Comparison of ENCODE assay signal across 20 mouse cellular contexts in genomic region chr8:71408231-71408630, GRCm38 (mm10). TPM values are rescaled to one million over a fixed set of nuclear protein-coding genes. Genes with fewer than 3 reads are reported as not detected.
"Had no signal": no experiment of that assay in that cellular context is flagged by ENCODE, and none has a peak within 500 bp of the region (broad histone marks: within the 10 kb centered on the region; RNA-seq: fewer than 3 reads in every experiment).

No protein-coding gene starts in this region.

- H3K9ac ChIP-seq: liver, embryonic 15.5 days; liver, postnatal 0 days; lung, embryonic 15.5 days; midbrain, embryonic 12.5 days; neural tube, embryonic 13.5 days; stomach, embryonic 15.5 days had no signal

- DNase-seq: liver, postnatal 0 days; lung, adult 2 months; lung, postnatal 14 days; lung, postnatal 36 days; midbrain, embryonic 14.5 days; right cerebral cortex, postnatal 14 days; thymus, adult 2 months; thymus, postnatal 25 days; thymus, postnatal 4 days had no signal

- H3K27me3 ChIP-seq: liver, embryonic 15.5 days; lung, embryonic 15.5 days; midbrain, embryonic 12.5 days; neural tube, embryonic 13.5 days; stomach, embryonic 15.5 days had no signal

- ATAC-seq: liver, postnatal 0 days; lung, postnatal 0 days had no signal

- H3K4me2 ChIP-seq: midbrain, embryonic 12.5 days; neural tube, embryonic 13.5 days; stomach, embryonic 15.5 days had no signal

- H3K27ac ChIP-seq: liver, embryonic 15.5 days; lung, embryonic 15.5 days; macrophage; midbrain, embryonic 12.5 days; neural tube, embryonic 13.5 days; stomach, embryonic 15.5 days; stomach, postnatal 0 days had no signal

- H3K4me3 ChIP-seq: lung, embryonic 15.5 days; midbrain, embryonic 12.5 days; neural tube, embryonic 13.5 days; stomach, embryonic 15.5 days had no signal

- H3K9me3 ChIP-seq: liver, embryonic 15.5 days; lung, embryonic 15.5 days; midbrain, embryonic 12.5 days; neural tube, embryonic 13.5 days; stomach, embryonic 15.5 days had no signal

RNA-seq across cellular contexts. Expression of gene Ankle1, which starts 2.4 kb away (rescaled TPM):
- total RNA-seq: neutrophil, adult 5-6 weeks had no signal

RNA-seq across cellular contexts. Expression of gene Ushbp1, which starts 12.6 kb away (rescaled TPM):
- total RNA-seq: megakaryocyte progenitor cell, adult 5-6 weeks; monocyte, adult 5-6 weeks; neutrophil, adult 5-6 weeks had no signal
- polyA plus RNA-seq: macrophage had no signal
